Mouse (Mus musculus) MEL (cell line): ENCODE data around the gene Rem1.

Experiments
- CTCF ChIP-seq, 3 experiments: IDR thresholded peaks in 2 of 3; conservative IDR thresholded peaks in 1 of 3; 2 replicates each; pipeline ENCODE4 v1.5.1; 2011 to 2012; ENCODE audit warnings: low read length in 3 of 3, low read depth in 2 of 3, mild to moderate bottlenecking in 2 of 3, improper control_type of control experiment in 1 of 3, inconsistent platforms in 1 of 3, mixed read lengths in 1 of 3, moderate library complexity in 1 of 3; ENCODE audit not compliant: control insufficient read depth in 1 of 3, insufficient read depth in 1 of 3, poor library complexity in 1 of 3, severe bottlenecking in 1 of 3
- GABPA ChIP-seq: IDR thresholded peaks from 2 replicates; pipeline ENCODE4 v1.6.1; 2012; ENCODE audit warnings: low read depth, mild to moderate bottlenecking, inconsistent platforms, low read length, improper control_type of control experiment, moderate library complexity
- GATA1 ChIP-seq: IDR thresholded peaks from 2 replicates; pipeline ENCODE4 v1.6.1; 2011; ENCODE audit warnings: low read depth, low read length, improper control_type of control experiment
- KAT2A ChIP-seq: conservative IDR thresholded peaks from 2 replicates; pipeline ENCODE4 v1.6.1; 2012; ENCODE audit warnings: low read depth, low read length, improper control_type of control experiment, inconsistent platforms
- MAFK ChIP-seq: IDR thresholded peaks from 2 replicates; pipeline ENCODE4 v1.6.1; 2011; ENCODE audit warnings: low read depth, mild to moderate bottlenecking, low read length, improper control_type of control experiment, borderline replicate concordance
- POLR2A ChIP-seq, 2 experiments: IDR thresholded peaks; 2 replicates each; pipeline ENCODE4 v1.6.1; 2011 to 2012; ENCODE audit warnings: low read length in 2 of 2, mild to moderate bottlenecking in 2 of 2, control low read depth in 1 of 2, improper control_type of control experiment in 1 of 2, low read depth in 1 of 2, moderate library complexity in 1 of 2; ENCODE audit not compliant: control insufficient read depth in 1 of 2, insufficient read depth in 1 of 2, poor library complexity in 1 of 2
- SIN3A ChIP-seq: IDR thresholded peaks from 2 replicates; pipeline ENCODE4 v1.6.1; 2012; ENCODE audit warnings: low read length, improper control_type of control experiment, inconsistent platforms
- SMC3 ChIP-seq: IDR thresholded peaks from 2 replicates; pipeline ENCODE4 v1.6.1; 2011; ENCODE audit warnings: low read depth, low read length, improper control_type of control experiment
- TAL1 ChIP-seq: IDR thresholded peaks from 2 replicates; pipeline ENCODE4 v1.6.1; 2012; ENCODE audit warnings: mild to moderate bottlenecking, inconsistent platforms, low read length, moderate library complexity, mixed read lengths
- ZC3H11A ChIP-seq: IDR thresholded peaks from 2 replicates; pipeline ENCODE4 v1.6.1; 2012; ENCODE audit warnings: low read depth, mild to moderate bottlenecking, inconsistent platforms, low read length, improper control_type of control experiment
- ZKSCAN1 ChIP-seq: IDR thresholded peaks from 2 replicates; pipeline ENCODE4 v1.6.1; 2012; ENCODE audit warnings: low read depth, mild to moderate bottlenecking, inconsistent platforms, low read length, improper control_type of control experiment, moderate library complexity
- ZMIZ1 ChIP-seq: IDR thresholded peaks from 2 replicates; pipeline ENCODE4 v1.6.1; 2012; ENCODE audit warnings: low read depth, mild to moderate bottlenecking, inconsistent platforms, low read length, improper control_type of control experiment, moderate library complexity
- ZNF384 ChIP-seq: IDR thresholded peaks from 2 replicates; pipeline ENCODE4 v1.6.1; 2012; ENCODE audit warnings: low read depth, mild to moderate bottlenecking, inconsistent platforms, low read length, improper control_type of control experiment

DNA sequence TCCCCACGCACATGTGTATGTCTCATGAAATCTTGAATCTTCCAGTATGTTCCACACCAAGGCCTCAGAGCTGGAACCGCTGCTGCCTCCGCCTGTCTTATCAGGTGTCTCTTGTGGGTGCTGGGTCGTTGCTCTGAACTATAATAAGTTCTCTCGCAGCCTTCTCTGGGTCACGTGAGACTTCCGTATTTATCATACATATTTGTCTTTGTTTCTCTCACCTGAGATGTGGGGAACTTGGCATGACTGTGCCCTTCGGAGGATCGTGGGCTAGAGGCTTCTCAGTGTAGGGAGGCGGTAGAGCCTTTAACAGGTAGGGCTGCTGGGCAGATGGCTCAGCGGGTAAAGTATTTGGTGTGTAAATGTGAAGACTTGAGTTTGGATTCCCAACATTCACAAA is 46.1 kb upstream of the Rem1 start:
- no peak for TF ChIP-seq MAFK
- TF ChIP-seq CTCF (IDR thresholded peaks at IDR 0.05 in 2 of 3, conservative IDR thresholded peaks at IDR 0.05 in 1 of 3; ENCODE audit: control insufficient read depth in 1 of 3, insufficient read depth in 1 of 3, low read depth in 2 of 3, low read length in 3 of 3, poor library complexity in 1 of 3, severe bottlenecking in 1 of 3), result no peak
- TF ChIP-seq ZNF384, result no peak
- TF ChIP-seq SMC3, result no peak
- TF ChIP-seq POLR2A (IDR thresholded peaks at IDR 0.05; ENCODE audit: control insufficient read depth in 1 of 2, insufficient read depth in 1 of 2, low read depth in 1 of 2, low read length in 2 of 2, poor library complexity in 1 of 2), result no peak
- no peak for TF ChIP-seq SIN3A
- TF ChIP-seq ZKSCAN1, result no peak
- TF ChIP-seq KAT2A, result no peak
- TF ChIP-seq ZC3H11A, result no peak
- no peak for TF ChIP-seq TAL1
- TF ChIP-seq ZMIZ1, result no peak
- TF ChIP-seq GABPA, result no peak
- TF ChIP-seq GATA1, result no peak
